Mouse (Mus musculus): ENCODE measurements around the gene Dolpp1. TPM values are rescaled to one million over a fixed set of nuclear protein-coding genes. Genes with fewer than 3 reads are reported as not detected.

The Dolpp1 gene
- total and polyA plus RNA-seq, 3 experiments = 17.9 to 22.3 (median 19.2) TPM

- TF ChIP-seq ETS1 (conservative IDR thresholded peaks at IDR 0.05; ENCODE audit: low read depth, low read length) (peak; percentile 29; the same call in 1 of the 2 replicates), MAFK (IDR thresholded peaks at IDR 0.05; ENCODE audit: insufficient replicate concordance, low read length) (no peak; the same call in 1 of the 2 replicates), BHLHE40 (IDR thresholded peaks at IDR 0.05; ENCODE audit: low read depth, low read length) (peak; percentile 29; the same call in 1 of the 2 replicates), USF2 (conservative IDR thresholded peaks at IDR 0.05; ENCODE audit: low read depth, low read length) (no peak), RAD21 (IDR thresholded peaks at IDR 0.05; ENCODE audit: low read depth, low read length) (peak; percentile 85), NELFE (IDR thresholded peaks at IDR 0.05; ENCODE audit: low read depth, low read length) (peak; percentile 52; the same call in 1 of the 2 replicates), ZKSCAN1 (IDR thresholded peaks at IDR 0.05; ENCODE audit: borderline replicate concordance, low read depth, low read length) (no peak), NRF1 (IDR thresholded peaks at IDR 0.05; ENCODE audit: low read depth, low read length) (no peak), HCFC1 (IDR thresholded peaks at IDR 0.05; ENCODE audit: low read depth, low read length) (peak; percentile 64)
Measured at GRCm38 (mm10) chr2:30440701-30441517, 48.9 kb downstream of the Dolpp1 start (continued).

- Histone ChIP-seq H3K4me3 (replicated peaks in 1 of 3; ENCODE audit: low read depth in 2 of 3, low read length in 2 of 3, poor library complexity in 1 of 3) (peak overlapping the region; percentile 7 to 32 (median 20)), H3K4me2 (ENCODE audit: insufficient read depth, low read depth, poor library complexity, severe bottlenecking) (peak overlapping the region; percentile 75), H3K4me1 (ENCODE audit: control insufficient read depth in 1 of 2, insufficient read depth in 2 of 2) (peaks cover 31 to 59% of the 10 kb centered on the region in 2 experiments), H3K27ac (ENCODE audit: insufficient read depth, low read depth) (peak overlapping the region; percentile 88), H3K9me3 (replicated peaks; ENCODE audit: low read length) (no peaks in the 10 kb centered on the region), H3K36me3 (replicated peaks in 1 of 2; ENCODE audit: control insufficient read depth in 1 of 2, insufficient read depth in 1 of 2, low read length in 1 of 2) (peaks cover 47 to 83% of the 10 kb centered on the region in 2 experiments), H3K79me2 (replicated peaks; ENCODE audit: control insufficient read depth, extremely low read depth, insufficient read depth, poor library complexity, severe bottlenecking) (no peaks in the 10 kb centered on the region), H3K27me3 (replicated peaks) (no peaks in the 10 kb centered on the region), H3K9ac (ENCODE audit: insufficient read depth, low read depth) (peak overlapping the region; percentile 69)
- dilution Hi-C loops (cut with MboI; ENCODE audit: extremely low pct_ligation_motif_present, extremely low pct_unique_long_range_greater_than_20kb, low sequenced_read_pairs) = no loop called here
- peak; percentile 99 for DNase-seq (ENCODE audit: extremely low read depth)
- in situ Hi-C loops (cut with MboI; ENCODE audit: low pct_ligation_motif_present, low pct_unique_long_range_greater_than_20kb, low sequenced_read_pairs) = no loop called here
- TF ChIP-seq CHD2 (IDR thresholded peaks at IDR 0.05; ENCODE audit: low read length) = peak; percentile 99
- no peak for TF ChIP-seq PAX5 (IDR thresholded peaks at IDR 0.05; ENCODE audit: low read length)
- 0 out of 2 replicates have a peak, but pooled peaks have one; percentile 47 for TF ChIP-seq TBP (conservative IDR thresholded peaks at IDR 0.05; ENCODE audit: low read depth, low read length)
- peak; percentile 96 for TF ChIP-seq IRF4 (IDR thresholded peaks at IDR 0.05; ENCODE audit: low read depth, low read length)
- no peak for TF ChIP-seq POLR2AphosphoS2 (IDR thresholded peaks at IDR 0.05; ENCODE audit: low read depth, low read length)
- TF ChIP-seq EP300 (IDR thresholded peaks at IDR 0.05; ENCODE audit: low read length) = peak; percentile 95
- no peak; the same call in 1 of the 2 replicates for TF ChIP-seq MAFK (IDR thresholded peaks at IDR 0.05; ENCODE audit: insufficient replicate concordance, low read length)
- peak; percentile 59 for TF ChIP-seq NRF1 (IDR thresholded peaks at IDR 0.05; ENCODE audit: low read depth, low read length)
- TF ChIP-seq RAD21 (IDR thresholded peaks at IDR 0.05; ENCODE audit: low read depth, low read length) = peak; percentile 21
- TF ChIP-seq RCOR1 (conservative IDR thresholded peaks at IDR 0.05; ENCODE audit: low read depth, low read length) = peak; percentile 93; the same call in 1 of the 2 replicates
- TF ChIP-seq MAX (IDR thresholded peaks at IDR 0.05; ENCODE audit: low read length) = peak; percentile 74
- TF ChIP-seq CTCF (conservative IDR thresholded peaks at IDR 0.05 in 1 of 2, IDR thresholded peaks at IDR 0.05 in 1 of 2; ENCODE audit: low read depth in 2 of 2, low read length in 2 of 2) = 0 out of 4 replicates have a peak, but pooled peaks of 1 of the 2 experiments have one; percentile 22
- peak; percentile 85 for TF ChIP-seq JUN (IDR thresholded peaks at IDR 0.05; ENCODE audit: insufficient read depth, low read depth, low read length)
- no peak for TF ChIP-seq USF2 (conservative IDR thresholded peaks at IDR 0.05; ENCODE audit: low read depth, low read length)
- peak; percentile 43 for TF ChIP-seq SMC3 (IDR thresholded peaks at IDR 0.05; ENCODE audit: low read depth, low read length)
- TF ChIP-seq GABPA (IDR thresholded peaks at IDR 0.05; ENCODE audit: insufficient replicate concordance, low read depth, low read length) = no peak; the same call in 1 of the 2 replicates
- TF ChIP-seq MXI1 (IDR thresholded peaks at IDR 0.05; ENCODE audit: low read depth, low read length) = peak; percentile 82
- peak; percentile 93 for TF ChIP-seq MAZ (IDR thresholded peaks at IDR 0.05; ENCODE audit: low read depth, low read length)
- TF ChIP-seq HCFC1 (IDR thresholded peaks at IDR 0.05; ENCODE audit: low read depth, low read length) = peak; percentile 85
- peak; percentile 94 for TF ChIP-seq MEF2A (IDR thresholded peaks at IDR 0.05; ENCODE audit: borderline replicate concordance, low read depth, low read length)
- peak; percentile 66; the same call in 1 of the 2 replicates for TF ChIP-seq MYC (IDR thresholded peaks at IDR 0.05; ENCODE audit: low read depth, low read length)
- peak; percentile 93 for TF ChIP-seq KAT2A (IDR thresholded peaks at IDR 0.05; ENCODE audit: insufficient replicate concordance, low read length)
- TF ChIP-seq SIN3A (IDR thresholded peaks at IDR 0.05; ENCODE audit: low read length) = peak; percentile 94
- no peak; the same call in 1 of the 2 replicates for TF ChIP-seq UBTF (IDR thresholded peaks at IDR 0.05; ENCODE audit: low read depth, low read length)
- TF ChIP-seq CHD1 (IDR thresholded peaks at IDR 0.05; ENCODE audit: low read depth, low read length) = no peak
- peak; percentile 53; the same call in 1 of the 2 replicates for TF ChIP-seq NELFE (IDR thresholded peaks at IDR 0.05; ENCODE audit: low read depth, low read length)
- no peak for TF ChIP-seq ZKSCAN1 (IDR thresholded peaks at IDR 0.05; ENCODE audit: borderline replicate concordance, low read depth, low read length)
- peak; percentile 68 for TF ChIP-seq ZNF384 (IDR thresholded peaks at IDR 0.05; ENCODE audit: low read depth, low read length)
Measured at GRCm38 (mm10) chr2:30441518-30442497, 49.8 kb downstream of the Dolpp1 start.
